Mouse (Mus musculus) intestine, embryonic 15.5 days (tissue): ENCODE results near the gene Adap1. TPM values are rescaled to one million over a fixed set of nuclear protein-coding genes. Genes with fewer than 3 reads are reported as not detected.

ENCODE experiments used
- ATAC-seq: fragments of 200-750 bp; cut with Nextera tagmentation; 2 replicates; pipeline ENCODE4 v1.8.0; 2017; ENCODE audit warnings: moderate TSS enrichment, moderate library complexity
- H3K27ac ChIP-seq: fragments of 300-500 bp; sonication (generic); 2 replicates; pipeline ENCODE4 v1.5.1; 2015; ENCODE audit warnings: mild to moderate bottlenecking, inconsistent platforms
- H3K27me3 ChIP-seq: fragments of 300-500 bp; sonication (generic); replicated peaks from 2 replicates; pipeline ENCODE4 v1.6.1; 2015; ENCODE audit warnings: inconsistent platforms
- H3K36me3 ChIP-seq: fragments of 300-500 bp; sonication (generic); 2 replicates; pipeline ENCODE4 v1.6.1; 2015; ENCODE audit warnings: inconsistent platforms
- H3K4me1 ChIP-seq: fragments of 300-500 bp; sonication (generic); replicated peaks from 2 replicates; pipeline ENCODE4 v1.6.1; 2015; ENCODE audit warnings: inconsistent platforms
- H3K4me2 ChIP-seq: fragments of 300-500 bp; sonication (generic); replicated peaks from 2 replicates; pipeline ENCODE4 v1.6.1; 2015; ENCODE audit warnings: mild to moderate bottlenecking, inconsistent platforms
- H3K4me3 ChIP-seq: fragments of 300-500 bp; sonication (generic); replicated peaks from 2 replicates; pipeline ENCODE4 v1.5.1; 2015; ENCODE audit warnings: inconsistent platforms
- H3K9ac ChIP-seq: fragments of 300-500 bp; sonication (generic); 2 replicates; pipeline ENCODE4 v1.6.1; 2015; ENCODE audit warnings: inconsistent platforms
- H3K9me3 ChIP-seq: fragments of 300-500 bp; sonication (generic); 2 replicates; pipeline ENCODE4 v1.6.1; 2016; ENCODE audit warnings: inconsistent platforms
- WGBS: fragments of 180-500 bp; shearing (Covaris S2); methylation state at CpG from one replicate; pipeline ENCODE4 v1.1.7; 2015; 5-methylcytosine and 5-hydroxymethylcytosine counted together
- polyA plus RNA-seq: library from polyadenylated mRNA; unstranded; fragments of >200 nt; fragmentation: Nextera tagmentation; extraction: Ambion mirVana; gene quantifications from 2 replicates; pipeline ENCODE4 v1.2.1, GENCODE M21; 2015

Adap1 gene
- polyA plus RNA-seq, 1 experiment from 2014 or later, result 20.5 TPM

GRCm38 (mm10) chr5:139364911-139365571 lies 39.6 kb upstream of the Adap1 start:
- Histone ChIP-seq H3K27ac (no peak overlapping the region), H3K27me3 (no peaks in the 10 kb centered on the region), H3K4me2 (no peak overlapping the region), H3K4me1 (peaks cover 12% of the 10 kb centered on the region), H3K9ac (peak overlapping the region; percentile 8; the same call in 1 of the 2 replicates), H3K9me3 (no peaks in the 10 kb centered on the region), H3K4me3 (no peak overlapping the region), H3K36me3 (no peaks in the 10 kb centered on the region)
- no peak for ATAC-seq
- 31% methylated on average over 5 of the region's 5 CpGs for WGBS

GRCm38 (mm10) chr5:139364260-139364910 lies 39.0 kb upstream of the Adap1 start:
- H3K4me2 ChIP-seq, result 0 out of 2 replicates have a peak overlapping the region, but pooled peaks have one; percentile 23
- H3K4me1 ChIP-seq, result peaks cover 12% of the 10 kb centered on the region
- no peaks in the 10 kb centered on the region for H3K9me3 ChIP-seq
- H3K27me3 ChIP-seq, result no peaks in the 10 kb centered on the region
- 0 out of 2 replicates have a peak overlapping the region, but pooled peaks have one; percentile 21 for H3K9ac ChIP-seq
- H3K36me3 ChIP-seq, result no peaks in the 10 kb centered on the region
- no peak overlapping the region for H3K4me3 ChIP-seq
- no peak overlapping the region for H3K27ac ChIP-seq
- peak; percentile 26; the same call in 1 of the 2 replicates for ATAC-seq
- 25% methylated on average over 12 of the region's 12 CpGs for WGBS

GRCm38 (mm10) chr5:139363858-139364257 lies 38.4 kb upstream of the Adap1 start:
- 64% methylated on average over 7 of the region's 7 CpGs for WGBS
- Histone ChIP-seq H3K36me3 (no peaks in the 10 kb centered on the region), H3K9me3 (no peaks in the 10 kb centered on the region), H3K4me1 (peaks cover 12% of the 10 kb centered on the region), H3K27ac (no peak overlapping the region), H3K4me3 (no peak overlapping the region), H3K9ac (no peak overlapping the region), H3K27me3 (no peaks in the 10 kb centered on the region), H3K4me2 (no peak overlapping the region)
- ATAC-seq, result no peak

GRCm38 (mm10) chr5:139359244-139359643 lies 33.8 kb upstream of the Adap1 start:
- no peaks in the 10 kb centered on the region for H3K9me3 ChIP-seq
- H3K27me3 ChIP-seq, result no peaks in the 10 kb centered on the region; the same call in 1 of the 2 replicates
- H3K36me3 ChIP-seq, result no peaks in the 10 kb centered on the region
- no peak overlapping the region for H3K9ac ChIP-seq
- no peak overlapping the region for H3K4me3 ChIP-seq
- ATAC-seq, result no peak
- H3K27ac ChIP-seq, result no peak overlapping the region
- no peak overlapping the region for H3K4me2 ChIP-seq
- 85% methylated on average over 5 of the region's 5 CpGs for WGBS
- peaks cover 22% of the 10 kb centered on the region for H3K4me1 ChIP-seq

- peak; percentile 18; the same call in 1 of the 2 replicates for ATAC-seq
- Histone ChIP-seq H3K9ac (no peak overlapping the region), H3K27ac (no peak overlapping the region), H3K4me2 (no peak overlapping the region), H3K27me3 (no peaks in the 10 kb centered on the region; the same call in 1 of the 2 replicates), H3K4me1 (peaks cover 21% of the 10 kb centered on the region), H3K4me3 (no peak overlapping the region), H3K9me3 (no peaks in the 10 kb centered on the region), H3K36me3 (no peaks in the 10 kb centered on the region)
- WGBS, result 77% methylated on average over 2 of the region's 2 CpGs
These were observed 33.2 kb upstream of the Adap1 start for GRCm38 (mm10) chr5:139358653-139359052.

DNA sequence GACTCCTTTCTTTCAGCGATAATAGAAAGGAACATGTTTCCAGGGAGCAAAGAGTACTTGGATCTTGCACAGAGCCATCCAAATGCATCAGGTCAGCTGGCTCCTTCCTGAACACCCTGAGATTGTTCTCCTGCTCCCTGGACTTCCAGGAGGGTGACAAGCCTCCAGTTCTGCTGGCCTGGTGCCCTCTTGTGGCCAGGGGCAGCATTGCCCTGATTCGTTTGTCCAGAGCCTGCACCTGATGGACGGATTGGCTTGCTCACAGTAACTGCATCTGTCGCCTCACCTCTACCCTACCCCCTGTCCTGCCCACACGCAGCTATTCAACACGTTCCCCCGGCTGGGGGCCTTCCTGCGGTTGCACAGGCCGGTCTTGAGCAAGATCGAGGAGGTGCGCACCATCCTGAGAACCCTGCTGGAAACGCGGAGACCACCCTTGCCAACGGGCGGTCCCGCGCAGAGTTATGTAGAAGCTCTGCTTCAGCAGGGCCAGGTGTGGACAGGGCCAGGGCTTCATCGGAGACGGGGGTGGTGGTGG lies 29.9 kb upstream of the Adap1 start:
- WGBS, result 36% methylated on average over 19 of the region's 19 CpGs
- Histone ChIP-seq H3K36me3 (no peaks in the 10 kb centered on the region), H3K4me1 (peaks cover 30% of the 10 kb centered on the region), H3K4me3 (no peak overlapping the region), H3K9ac (no peak overlapping the region), H3K27me3 (no peaks in the 10 kb centered on the region; the same call in 1 of the 2 replicates), H3K9me3 (no peaks in the 10 kb centered on the region), H3K4me2 (peak overlapping the region; percentile 55), H3K27ac (peak overlapping the region; percentile 48; the same call in 1 of the 2 replicates)
- no peak for ATAC-seq

DNA sequence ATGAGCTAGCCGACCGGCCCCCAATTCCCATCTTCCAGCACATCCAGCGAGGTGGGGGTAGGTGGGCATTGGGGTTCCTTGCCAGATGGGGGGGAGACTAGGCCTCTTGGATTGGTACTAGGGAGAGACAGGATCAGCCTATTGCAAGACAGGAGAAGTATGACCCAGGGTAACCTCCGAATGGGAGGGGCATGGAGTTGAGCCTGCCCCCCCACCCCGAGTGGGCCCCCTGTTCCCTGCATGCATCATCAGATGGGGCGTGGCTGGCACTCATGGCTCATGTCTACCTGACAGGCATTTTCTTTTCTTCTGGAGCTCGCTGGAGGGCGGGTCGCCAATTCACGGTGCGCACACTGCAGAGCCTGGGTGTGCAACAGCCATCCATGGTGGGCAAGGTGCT lies 28.5 kb upstream of the Adap1 start:
- ATAC-seq, result peak; percentile 60
- Histone ChIP-seq H3K9ac (peak overlapping the region; percentile 34), H3K4me1 (peaks cover 39% of the 10 kb centered on the region), H3K27ac (peak overlapping the region; percentile 92), H3K27me3 (no peaks in the 10 kb centered on the region; the same call in 1 of the 2 replicates), H3K36me3 (no peaks in the 10 kb centered on the region), H3K9me3 (no peaks in the 10 kb centered on the region), H3K4me2 (peak overlapping the region; percentile 55), H3K4me3 (peak overlapping the region; percentile 40)
- 73% methylated on average over 11 of the region's 11 CpGs for WGBS

DNA sequence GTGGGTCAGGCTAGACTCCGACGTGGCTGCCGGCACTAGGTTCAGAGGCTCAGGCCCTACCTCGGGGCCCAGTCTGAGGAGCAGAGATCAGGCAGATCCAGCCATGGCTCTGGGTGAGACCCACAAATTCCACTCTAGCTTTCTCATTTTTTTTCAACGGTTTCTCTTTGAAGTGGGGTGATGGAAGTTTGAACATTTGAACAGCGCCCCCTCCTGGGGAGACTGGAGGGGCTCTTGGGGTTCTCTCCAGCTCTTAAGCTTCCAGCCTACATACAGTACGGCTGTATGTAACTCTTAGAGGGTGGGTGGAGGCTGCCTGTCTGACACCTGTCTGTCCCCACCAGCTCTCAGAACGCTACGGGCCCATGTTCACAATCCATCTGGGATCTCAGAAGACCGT lies 28.1 kb upstream of the Adap1 start:
- Histone ChIP-seq H3K4me1 (peaks cover 39% of the 10 kb centered on the region), H3K9me3 (no peaks in the 10 kb centered on the region), H3K9ac (peak overlapping the region; percentile 39), H3K27me3 (no peaks in the 10 kb centered on the region; the same call in 1 of the 2 replicates), H3K4me2 (peak overlapping the region; percentile 55), H3K36me3 (no peaks in the 10 kb centered on the region), H3K27ac (peak overlapping the region; percentile 92), H3K4me3 (peak overlapping the region; percentile 40)
- 43% methylated on average over 10 of the region's 10 CpGs for WGBS
- peak; percentile 31 for ATAC-seq

GRCm38 (mm10) chr5:139352317-139352716 lies 26.9 kb upstream of the Adap1 start, which contains the start of gene Cyp2w1:
Cyp2w1 (plus strand) TSS chr5:139352617.
- Histone ChIP-seq H3K4me3 (peak within 1 kb of the TSS; percentile 40), H3K9ac (peak within 1 kb of the TSS; percentile 50), H3K4me1 (peaks cover 39% of the 10 kb centered on the region), H3K4me2 (peak within 1 kb of the TSS; percentile 55), H3K36me3 (no peaks in the 10 kb centered on the region), H3K27ac (peak within 1 kb of the TSS; percentile 92), H3K9me3 (no peaks in the 10 kb centered on the region), H3K27me3 (no peaks in the 10 kb centered on the region; the same call in 1 of the 2 replicates)
- 47% methylated on average over 6 of the region's 6 CpGs for WGBS
- ATAC-seq, result 0 out of 2 replicates have a peak, but pooled peaks have one; percentile 5

DNA sequence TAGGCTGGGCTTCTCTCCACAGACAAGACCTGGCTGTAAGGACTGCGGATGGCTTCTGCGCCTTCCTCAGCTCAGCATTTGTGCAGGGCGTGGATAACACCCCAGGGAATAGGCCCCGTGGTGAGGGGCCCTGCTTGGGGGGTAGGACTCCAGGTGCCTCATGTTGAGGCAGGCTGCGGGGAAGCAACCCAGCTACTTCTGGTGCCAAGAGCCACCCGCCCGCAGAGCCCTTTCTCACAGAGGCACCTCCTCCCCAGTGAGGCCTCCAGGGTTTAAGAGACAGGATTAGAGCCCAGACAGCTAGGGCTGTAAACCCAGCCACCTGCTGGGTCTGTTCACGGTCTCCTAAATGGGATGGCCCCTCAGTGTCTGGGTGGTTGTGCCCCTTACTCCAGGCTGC lies 26.2 kb upstream of the Adap1 start:
- peak; percentile 66 for ATAC-seq
- peak overlapping the region; percentile 55 for H3K4me2 ChIP-seq
- peaks cover 37% of the 10 kb centered on the region for H3K4me1 ChIP-seq
- H3K27me3 ChIP-seq, result no peaks in the 10 kb centered on the region; the same call in 1 of the 2 replicates
- H3K27ac ChIP-seq, result peak overlapping the region; percentile 92
- WGBS, result 20% methylated on average over 8 of the region's 8 CpGs
- peak overlapping the region; percentile 50 for H3K9ac ChIP-seq
- H3K9me3 ChIP-seq, result no peaks in the 10 kb centered on the region
- no peaks in the 10 kb centered on the region for H3K36me3 ChIP-seq
- H3K4me3 ChIP-seq, result peak overlapping the region; percentile 40

DNA sequence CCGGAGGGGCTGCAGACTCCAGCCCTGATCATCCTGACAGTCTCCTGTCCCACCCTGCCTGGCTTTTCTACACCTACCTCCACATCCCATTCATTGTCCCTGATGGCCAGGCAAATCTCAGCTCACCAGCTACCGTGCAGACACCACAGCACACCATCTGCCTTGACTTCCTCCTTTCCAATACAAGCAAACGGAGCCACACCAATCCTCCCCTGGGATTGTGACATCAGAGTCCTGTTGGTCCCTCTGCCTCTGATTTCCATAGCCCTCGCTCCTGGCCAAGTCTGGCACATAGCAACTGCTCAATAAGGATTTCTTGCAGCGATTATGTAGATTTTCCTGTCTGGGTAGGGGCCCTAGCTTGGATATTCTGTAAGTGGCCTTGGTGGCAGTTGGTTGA lies 25.7 kb upstream of the Adap1 start, which contains the start of gene Cox19:
Gene Cox19, minus strand, starts transcription at position 285 of the 400 bp plus-strand sequence.
- H3K27ac ChIP-seq, result peak within 1 kb of the TSS; percentile 92
- peak within 1 kb of the TSS; percentile 40 for H3K4me3 ChIP-seq
- H3K27me3 ChIP-seq, result no peaks in the 10 kb centered on the region
- H3K9ac ChIP-seq, result peak within 1 kb of the TSS; percentile 50
- H3K9me3 ChIP-seq, result no peaks in the 10 kb centered on the region
- 44% methylated on average over 5 of the region's 5 CpGs for WGBS
- peaks cover 36% of the 10 kb centered on the region for H3K4me1 ChIP-seq
- H3K4me2 ChIP-seq, result peak within 1 kb of the TSS; percentile 55
- H3K36me3 ChIP-seq, result no peaks in the 10 kb centered on the region
- no peak for ATAC-seq

GRCm38 (mm10) chr5:139349713-139350112 lies 24.3 kb upstream of the Adap1 start:
- WGBS, result 59% methylated on average over 6 of the region's 6 CpGs
- peak; percentile 3; the same call in 1 of the 2 replicates for ATAC-seq
- H3K9ac ChIP-seq, result no peak overlapping the region
- peaks cover 34% of the 10 kb centered on the region for H3K4me1 ChIP-seq
- peak overlapping the region; percentile 34 for H3K4me2 ChIP-seq
- H3K36me3 ChIP-seq, result no peaks in the 10 kb centered on the region
- H3K9me3 ChIP-seq, result no peaks in the 10 kb centered on the region
- no peaks in the 10 kb centered on the region for H3K27me3 ChIP-seq
- H3K27ac ChIP-seq, result peak overlapping the region; percentile 70
- H3K4me3 ChIP-seq, result no peak overlapping the region
